Mouse (Mus musculus): ENCODE data around the gene Mapk3. TPM values are rescaled to one million over a fixed set of nuclear protein-coding genes. Genes with fewer than 3 reads are reported as not detected.

Mapk3 gene
- polyA plus RNA-seq (2015; fragmentation: Nextera tagmentation; extraction: Ambion mirVana): 114 and 119 TPM in 2 replicates

- Histone ChIP-seq H3K4me2 (ENCODE audit: low read length) (peak within 1 kb of the TSS; percentile 69), H3K9me3 (ENCODE audit: control insufficient read depth, low read length) (no peaks in the 10 kb centered on the region), H3K27ac (ENCODE audit: low read depth, low read length) (peak within 1 kb of the TSS; percentile 88), H3K27me3 (replicated peaks; ENCODE audit: control insufficient read depth, insufficient read depth, low read length) (no peaks in the 10 kb centered on the region), H3K4me3 (ENCODE audit: low read length) (peak within 1 kb of the TSS; percentile 64), H3K4me1 (ENCODE audit: control insufficient read depth, insufficient read depth, low read depth, low read length) (peaks cover 27% of the 10 kb centered on the region), H3K36me3 (ENCODE audit: control insufficient read depth, insufficient read depth, low read length) (peaks cover under 1% of the 10 kb centered on the region), H3K9ac (ENCODE audit: low read depth, low read length) (peak within 1 kb of the TSS; percentile 83)
- peak; percentile 53 for ATAC-seq
- WGBS: 0% methylated on average over 9 of the region's 38 CpGs
Observed at GRCm38 (mm10) chr7:126759050-126759671, at the start of gene Mapk3. Gene Mapk3, plus strand, starts transcription at chr7:126759601.

GRCm38 (mm10) chr7:126710266-126710665 is 49.1 kb upstream of the Mapk3 start:
- no peak overlapping the region for H3K9ac ChIP-seq (ENCODE audit: low read depth, low read length)
- WGBS: 73% methylated on average over 4 of the region's 4 CpGs
- peaks cover 2% of the 10 kb centered on the region; the same call in 1 of the 2 replicates for H3K9me3 ChIP-seq (ENCODE audit: control insufficient read depth, low read length)
- H3K27ac ChIP-seq (ENCODE audit: low read depth, low read length): no peak overlapping the region
- no peaks in the 10 kb centered on the region for H3K27me3 ChIP-seq (replicated peaks; ENCODE audit: control insufficient read depth, insufficient read depth, low read length)
- no peak overlapping the region for H3K4me3 ChIP-seq (ENCODE audit: low read length)
- ATAC-seq: no peak
- no peaks in the 10 kb centered on the region for H3K36me3 ChIP-seq (ENCODE audit: control insufficient read depth, insufficient read depth, low read length)
- H3K4me1 ChIP-seq (ENCODE audit: control insufficient read depth, insufficient read depth, low read depth, low read length): peaks cover under 1% of the 10 kb centered on the region
- H3K4me2 ChIP-seq (ENCODE audit: low read length): no peak overlapping the region

- H3K27me3 ChIP-seq (replicated peaks; ENCODE audit: control insufficient read depth, insufficient read depth, low read length): no peaks in the 10 kb centered on the region
- WGBS: 76% methylated on average over 3 of the region's 3 CpGs
- ATAC-seq: no peak
- H3K9me3 ChIP-seq (ENCODE audit: control insufficient read depth, low read length): peaks cover 2% of the 10 kb centered on the region; the same call in 1 of the 2 replicates
- no peak overlapping the region for H3K9ac ChIP-seq (ENCODE audit: low read depth, low read length)
- no peaks in the 10 kb centered on the region for H3K4me1 ChIP-seq (ENCODE audit: control insufficient read depth, insufficient read depth, low read depth, low read length)
- H3K36me3 ChIP-seq (ENCODE audit: control insufficient read depth, insufficient read depth, low read length): no peaks in the 10 kb centered on the region
- no peak overlapping the region for H3K27ac ChIP-seq (ENCODE audit: low read depth, low read length)
- no peak overlapping the region for H3K4me2 ChIP-seq (ENCODE audit: low read length)
- H3K4me3 ChIP-seq (ENCODE audit: low read length): no peak overlapping the region
Observed at GRCm38 (mm10) chr7:126711910-126712309, 47.5 kb upstream of the Mapk3 start.

- no peaks in the 10 kb centered on the region for H3K27me3 ChIP-seq (replicated peaks; ENCODE audit: control insufficient read depth, insufficient read depth, low read length)
- WGBS: 91% methylated on average over 4 of the region's 4 CpGs
- no peak overlapping the region for H3K27ac ChIP-seq (ENCODE audit: low read depth, low read length)
Observed at GRCm38 (mm10) chr7:126715679-126716078, 43.7 kb upstream of the Mapk3 start.

GRCm38 (mm10) chr7:126717566-126717965 is 41.8 kb upstream of the Mapk3 start:
- no peak for ATAC-seq
- H3K9ac ChIP-seq (ENCODE audit: low read depth, low read length): no peak overlapping the region
- H3K4me1 ChIP-seq (ENCODE audit: control insufficient read depth, insufficient read depth, low read depth, low read length): no peaks in the 10 kb centered on the region
- no peaks in the 10 kb centered on the region for H3K36me3 ChIP-seq (ENCODE audit: control insufficient read depth, insufficient read depth, low read length)
- WGBS: 92% methylated on average over 3 of the region's 3 CpGs
- H3K27me3 ChIP-seq (replicated peaks; ENCODE audit: control insufficient read depth, insufficient read depth, low read length): no peaks in the 10 kb centered on the region
- no peak overlapping the region for H3K4me3 ChIP-seq (ENCODE audit: low read length)
- no peak overlapping the region for H3K27ac ChIP-seq (ENCODE audit: low read depth, low read length)
- H3K9me3 ChIP-seq (ENCODE audit: control insufficient read depth, low read length): no peaks in the 10 kb centered on the region; the same call in 1 of the 2 replicates
- H3K4me2 ChIP-seq (ENCODE audit: low read length): no peak overlapping the region

More at GRCm38 (mm10) chr7:126715679-126716078, 43.7 kb upstream of the Mapk3 start:
- Histone ChIP-seq H3K36me3 (ENCODE audit: control insufficient read depth, insufficient read depth, low read length) (no peaks in the 10 kb centered on the region), H3K9me3 (ENCODE audit: control insufficient read depth, low read length) (no peaks in the 10 kb centered on the region; the same call in 1 of the 2 replicates), H3K4me2 (ENCODE audit: low read length) (no peak overlapping the region), H3K9ac (ENCODE audit: low read depth, low read length) (no peak overlapping the region), H3K4me1 (ENCODE audit: control insufficient read depth, insufficient read depth, low read depth, low read length) (no peaks in the 10 kb centered on the region), H3K4me3 (ENCODE audit: low read length) (no peak overlapping the region)
- no peak for ATAC-seq

- Histone ChIP-seq H3K4me2 (ENCODE audit: low read length) (no peak overlapping the region), H3K4me1 (ENCODE audit: control insufficient read depth, insufficient read depth, low read depth, low read length) (no peaks in the 10 kb centered on the region), H3K9ac (ENCODE audit: low read depth, low read length) (no peak overlapping the region), H3K36me3 (ENCODE audit: control insufficient read depth, insufficient read depth, low read length) (no peaks in the 10 kb centered on the region), H3K27me3 (replicated peaks; ENCODE audit: control insufficient read depth, insufficient read depth, low read length) (no peaks in the 10 kb centered on the region), H3K4me3 (ENCODE audit: low read length) (no peak overlapping the region), H3K9me3 (ENCODE audit: control insufficient read depth, low read length) (peaks cover 4% of the 10 kb centered on the region; the same call in 1 of the 2 replicates), H3K27ac (ENCODE audit: low read depth, low read length) (no peak overlapping the region)
- no peak for ATAC-seq
- 93% methylated on average over 5 of the region's 5 CpGs for WGBS
Observed at GRCm38 (mm10) chr7:126718787-126719337, 40.5 kb upstream of the Mapk3 start.

GRCm38 (mm10) chr7:126721635-126722034 is 37.8 kb upstream of the Mapk3 start:
- no peaks in the 10 kb centered on the region for H3K36me3 ChIP-seq (ENCODE audit: control insufficient read depth, insufficient read depth, low read length)
- H3K9me3 ChIP-seq (ENCODE audit: control insufficient read depth, low read length): peaks cover 4% of the 10 kb centered on the region; the same call in 1 of the 2 replicates
- no peak overlapping the region for H3K27ac ChIP-seq (ENCODE audit: low read depth, low read length)
- 94% methylated on average over 13 of the region's 13 CpGs for WGBS
- no peak overlapping the region for H3K4me2 ChIP-seq (ENCODE audit: low read length)
- H3K4me3 ChIP-seq (ENCODE audit: low read length): no peak overlapping the region
- H3K9ac ChIP-seq (ENCODE audit: low read depth, low read length): no peak overlapping the region
- H3K4me1 ChIP-seq (ENCODE audit: control insufficient read depth, insufficient read depth, low read depth, low read length): no peaks in the 10 kb centered on the region
- ATAC-seq: no peak
- H3K27me3 ChIP-seq (replicated peaks; ENCODE audit: control insufficient read depth, insufficient read depth, low read length): no peaks in the 10 kb centered on the region

GRCm38 (mm10) chr7:126725077-126725476 is 34.3 kb upstream of the Mapk3 start:
- no peaks in the 10 kb centered on the region for H3K4me1 ChIP-seq (ENCODE audit: control insufficient read depth, insufficient read depth, low read depth, low read length)
- no peaks in the 10 kb centered on the region for H3K27me3 ChIP-seq (replicated peaks; ENCODE audit: control insufficient read depth, insufficient read depth, low read length)
- H3K27ac ChIP-seq (ENCODE audit: low read depth, low read length): no peak overlapping the region
- H3K4me2 ChIP-seq (ENCODE audit: low read length): no peak overlapping the region
- peaks cover 4% of the 10 kb centered on the region; the same call in 1 of the 2 replicates for H3K9me3 ChIP-seq (ENCODE audit: control insufficient read depth, low read length)
- 77% methylated on average over 3 of the region's 3 CpGs for WGBS
- H3K36me3 ChIP-seq (ENCODE audit: control insufficient read depth, insufficient read depth, low read length): no peaks in the 10 kb centered on the region
- H3K9ac ChIP-seq (ENCODE audit: low read depth, low read length): no peak overlapping the region
- no peak for ATAC-seq
- no peak overlapping the region for H3K4me3 ChIP-seq (ENCODE audit: low read length)

- Histone ChIP-seq H3K4me2 (ENCODE audit: low read length) (no peak overlapping the region), H3K9me3 (ENCODE audit: control insufficient read depth, low read length) (peaks cover 4% of the 10 kb centered on the region; the same call in 1 of the 2 replicates), H3K4me1 (ENCODE audit: control insufficient read depth, insufficient read depth, low read depth, low read length) (no peaks in the 10 kb centered on the region), H3K9ac (ENCODE audit: low read depth, low read length) (no peak overlapping the region), H3K27ac (ENCODE audit: low read depth, low read length) (no peak overlapping the region), H3K36me3 (ENCODE audit: control insufficient read depth, insufficient read depth, low read length) (no peaks in the 10 kb centered on the region), H3K27me3 (replicated peaks; ENCODE audit: control insufficient read depth, insufficient read depth, low read length) (no peaks in the 10 kb centered on the region), H3K4me3 (ENCODE audit: low read length) (no peak overlapping the region)
- WGBS: 78% methylated on average over 5 of the region's 5 CpGs
- no peak for ATAC-seq
Observed at GRCm38 (mm10) chr7:126725667-126726066, 33.7 kb upstream of the Mapk3 start.

All from hindbrain, embryonic 16.5 days (tissue).